Mouse (Mus musculus) brain, embryonic 18.5 days (tissue): ENCODE measurements around the gene Notum.

Source experiments
- DNase-seq: peaks from one replicate; pipeline ENCODE4 v3.0.0-alpha.2; 2012; ENCODE audit warnings: low read depth, low spot score

Notum gene

GRCm38 (mm10) chr11:120633520-120634343 lies 27.2 kb downstream of the Notum start, which contains the start of gene Mafg:
Gene Mafg (minus strand): TSS chr11:120633600.
- DNase-seq = peak; percentile 87

DNA sequence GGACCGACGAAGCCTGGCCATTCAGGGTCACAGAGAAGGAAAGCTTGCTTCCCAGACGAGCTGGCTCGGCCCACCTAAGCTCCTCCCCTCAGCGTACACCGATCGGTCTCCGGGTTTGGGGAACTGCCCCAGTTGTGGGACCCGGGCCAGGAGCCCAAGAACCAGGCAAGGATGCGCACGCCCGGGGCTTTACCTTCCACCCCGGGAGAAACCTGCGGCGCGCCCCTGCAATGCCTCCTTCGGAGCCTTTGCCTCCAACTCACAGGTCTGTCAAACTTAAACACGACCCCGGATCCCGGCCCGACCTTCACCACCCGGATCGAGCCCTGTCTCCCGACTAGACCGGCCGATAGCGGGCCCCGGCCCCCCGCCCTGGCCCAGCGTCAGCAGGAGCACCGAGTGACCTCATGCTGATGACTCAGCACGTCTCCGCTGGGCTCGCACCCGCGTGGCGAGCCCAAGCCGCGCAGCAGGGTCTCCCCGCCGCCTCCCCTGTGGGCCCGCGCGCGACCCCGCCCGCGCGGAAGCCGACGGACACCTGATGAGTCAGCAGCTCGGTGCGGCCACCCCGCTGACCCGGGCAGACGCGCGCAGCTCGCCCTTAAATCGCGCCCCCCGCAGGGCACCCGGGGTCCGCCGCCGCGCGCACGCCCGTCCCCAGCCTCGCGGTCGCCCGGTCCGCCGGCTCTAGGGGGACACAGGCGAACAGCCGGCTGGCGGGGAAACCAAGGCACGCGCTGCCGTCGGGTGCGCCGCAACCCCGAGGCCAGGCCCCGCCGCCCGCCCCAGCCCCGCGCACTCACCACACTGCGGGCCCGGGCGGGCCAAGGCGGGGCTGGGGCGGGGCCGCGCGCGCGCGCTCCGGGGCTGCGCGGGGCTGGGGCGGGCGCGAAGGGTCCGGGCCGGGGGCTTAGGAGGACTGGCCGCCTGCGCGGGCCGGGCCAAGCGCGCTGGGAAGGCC lies 28.1 kb downstream of the Notum start:
- no peak for DNase-seq

DNA sequence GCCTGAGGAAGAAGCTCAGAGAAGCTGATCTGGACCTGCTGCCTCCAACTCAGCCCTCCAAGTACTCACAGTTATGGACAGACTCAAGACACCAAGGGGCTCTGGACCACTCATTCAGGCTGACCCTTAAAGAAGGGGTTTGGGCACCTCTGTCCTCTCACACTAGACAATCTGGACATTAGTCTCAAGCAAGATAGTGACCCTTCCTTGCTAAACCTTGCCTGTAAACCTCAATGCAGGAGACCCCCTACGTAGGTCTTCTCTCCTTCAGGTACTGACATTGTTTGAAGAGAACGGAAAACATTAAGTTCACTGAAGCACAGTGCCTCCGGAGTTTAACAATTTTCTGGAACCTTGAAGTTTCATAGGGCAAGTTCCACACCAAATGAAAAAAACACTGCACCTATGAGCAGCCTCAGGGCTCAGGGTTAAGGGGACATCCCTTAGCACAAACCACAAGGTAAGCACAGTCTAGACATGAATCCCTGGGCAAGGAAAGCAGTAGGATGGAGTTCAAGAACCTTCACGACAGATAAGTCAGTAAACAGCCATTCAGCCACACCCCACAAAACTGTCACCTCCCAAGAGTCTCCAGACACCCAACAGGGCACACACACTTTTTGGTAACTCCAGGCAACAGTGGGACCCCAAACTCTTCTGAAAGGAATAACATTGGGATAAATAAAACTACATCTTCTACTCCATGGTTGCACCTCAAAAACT lies 29.1 kb downstream of the Notum start:
- DNase-seq = no peak

- no peak for DNase-seq
Observed at GRCm38 (mm10) chr11:120630881-120631725, 29.9 kb downstream of the Notum start.

DNA sequence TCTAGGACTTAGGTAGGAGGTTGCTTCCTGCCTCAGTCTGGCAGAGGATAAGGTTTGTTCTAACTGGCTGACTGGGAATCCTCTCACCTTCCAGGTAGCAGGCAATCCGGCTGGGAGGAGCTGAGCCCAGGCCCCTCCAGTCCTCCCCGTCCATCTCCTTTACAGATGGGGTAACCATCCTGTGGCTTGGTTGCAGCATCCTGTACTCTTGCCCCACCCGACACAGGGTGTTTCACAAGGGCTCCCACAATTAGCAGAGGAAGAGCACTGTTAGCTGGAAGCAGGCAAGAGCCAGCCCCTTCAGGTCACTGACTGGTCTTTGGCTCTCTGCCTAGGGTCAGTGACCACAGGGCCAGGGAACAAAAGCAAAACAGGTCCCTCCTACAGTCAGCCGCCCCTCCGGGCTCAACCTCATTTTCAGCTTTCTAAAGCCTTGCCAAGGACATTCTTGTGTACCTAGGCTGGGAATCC lies 30.5 kb downstream of the Notum start:
- DNase-seq = no peak

GRCm38 (mm10) chr11:120629911-120630310 lies 31.1 kb downstream of the Notum start:
- DNase-seq = no peak

GRCm38 (mm10) chr11:120629341-120629730 lies 31.6 kb downstream of the Notum start:
- DNase-seq = no peak

- no peak for DNase-seq
Observed at GRCm38 (mm10) chr11:120628601-120629340, 32.2 kb downstream of the Notum start.

DNA sequence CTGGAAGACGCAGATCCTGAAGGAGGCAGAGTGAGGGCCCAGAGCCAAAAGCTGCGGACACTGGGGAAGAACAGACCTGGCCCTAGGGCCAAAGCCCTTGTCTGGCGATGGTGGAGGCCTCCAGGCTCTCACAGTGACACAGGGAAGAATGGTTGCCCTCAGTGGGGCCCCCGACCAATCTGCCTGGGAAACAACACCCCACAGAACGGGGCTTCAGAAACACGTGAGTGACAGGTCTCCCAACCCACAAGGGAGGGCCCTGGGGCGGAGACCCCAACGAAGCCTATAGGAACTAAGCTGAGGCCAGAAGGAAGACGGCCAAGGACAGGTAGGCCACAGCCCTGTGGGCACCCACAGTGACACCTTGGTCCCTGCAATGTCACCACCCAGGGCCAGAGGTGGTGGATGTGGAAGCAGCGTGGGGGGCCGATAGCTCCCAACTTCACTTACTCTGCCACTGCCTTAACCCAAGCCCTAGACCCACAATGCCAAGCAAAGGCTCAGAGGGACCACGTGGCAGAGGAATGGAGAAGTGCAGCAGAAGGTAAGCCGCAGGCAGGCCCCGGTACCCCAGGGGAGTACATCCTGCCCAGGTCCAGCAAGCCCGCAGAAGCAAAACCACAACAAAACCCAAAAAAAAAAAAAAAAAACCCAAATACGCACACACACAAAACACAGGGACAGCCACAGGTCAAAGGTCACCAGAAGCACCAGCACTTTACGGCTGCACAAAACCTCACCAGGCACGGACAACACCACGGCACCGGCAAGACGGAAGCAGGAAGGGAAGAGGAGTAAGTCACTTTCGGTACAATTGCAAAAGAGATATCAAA lies 33.3 kb downstream of the Notum start:
- DNase-seq = no peak

DNA sequence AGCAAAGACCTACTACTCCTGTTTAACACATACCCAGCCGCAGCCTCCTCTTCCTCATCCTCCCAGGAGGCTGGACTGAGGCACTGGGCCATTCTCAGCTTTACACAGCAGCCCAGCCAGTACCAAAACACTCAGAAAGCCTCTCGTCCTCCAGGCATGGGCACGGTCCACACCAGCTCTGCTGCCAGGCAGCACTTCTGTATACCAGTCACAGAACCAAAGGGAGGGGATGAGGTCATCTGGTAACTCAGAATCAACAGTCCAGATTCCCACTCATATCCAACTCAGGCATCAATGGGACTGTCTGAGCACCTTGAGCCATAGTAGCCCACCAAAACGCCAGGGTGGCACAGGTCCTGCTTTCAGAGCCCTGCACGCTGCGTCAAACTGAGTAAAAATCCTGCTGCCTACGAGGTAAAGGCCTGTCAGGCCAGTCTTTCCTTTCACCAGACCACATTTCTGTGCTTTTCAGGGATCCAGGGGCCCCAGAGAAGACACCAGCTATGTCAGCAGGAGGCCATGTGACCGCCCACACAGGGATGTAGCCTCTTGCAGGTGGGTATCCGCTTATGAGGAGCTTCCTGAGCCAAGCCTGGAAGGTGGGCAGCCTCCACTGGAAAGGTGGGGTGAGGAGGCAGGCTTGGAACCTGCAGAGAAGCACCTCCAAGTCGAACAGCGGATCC lies 34.0 kb downstream of the Notum start:
- no peak for DNase-seq

DNA sequence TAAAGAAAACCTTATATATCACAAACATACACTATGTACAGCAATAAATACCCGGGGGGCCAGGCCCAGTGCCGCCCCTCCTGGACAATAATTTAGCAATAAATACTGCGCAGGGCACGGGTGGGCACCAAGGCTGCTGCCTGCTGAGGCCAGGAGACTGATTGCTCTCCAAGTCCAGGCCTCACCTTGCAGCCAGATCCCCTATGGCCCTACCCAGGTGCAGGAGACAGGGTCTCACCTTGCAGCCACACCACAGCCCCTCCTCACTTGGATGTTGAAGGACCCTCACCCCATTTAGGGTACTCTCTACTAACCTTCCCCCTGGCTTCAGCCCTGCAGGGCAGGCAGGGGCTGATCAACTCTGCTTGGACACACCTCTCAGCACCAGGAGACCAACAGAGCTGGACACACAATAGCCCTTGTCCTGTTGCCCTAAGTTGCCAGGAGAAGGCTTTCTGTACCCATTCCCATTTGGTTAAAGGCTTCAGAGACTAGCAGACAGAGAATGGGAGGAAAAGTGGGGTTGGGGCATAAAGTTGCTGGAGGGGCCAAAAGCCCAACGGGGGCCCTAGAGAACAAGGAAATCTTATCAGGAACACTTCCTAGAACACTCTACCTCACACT lies 35.7 kb downstream of the Notum start, which contains the start of gene Sirt7:
Sirt7 (minus strand) TSS at position 89 of the 624 bp plus-strand sequence.
- DNase-seq = no peak

- peak; percentile 67 for DNase-seq
Observed at GRCm38 (mm10) chr11:120624680-120625111, 36.3 kb downstream of the Notum start.

- DNase-seq = no peak
Observed at GRCm38 (mm10) chr11:120623961-120624679, 36.9 kb downstream of the Notum start.

DNA sequence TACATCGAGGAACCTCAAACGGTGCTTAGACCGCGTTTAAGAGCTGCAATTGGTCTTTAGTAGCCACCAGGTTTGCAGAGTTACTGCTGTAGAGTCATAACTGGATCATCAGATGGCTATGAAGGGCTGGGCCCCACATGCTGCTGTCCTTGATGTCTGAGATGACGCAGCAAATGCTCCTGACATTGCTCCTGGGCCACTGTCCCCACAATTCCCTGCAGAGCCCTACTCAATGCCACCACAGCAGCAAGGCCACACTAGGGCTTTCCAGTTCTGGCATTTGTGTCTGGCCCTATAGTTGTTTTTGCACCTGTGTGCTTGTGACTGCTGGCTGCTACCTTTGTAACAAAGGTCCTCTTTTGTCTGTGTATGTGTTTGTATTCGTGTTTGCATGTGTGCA lies 38.2 kb downstream of the Notum start:
- DNase-seq = no peak

DNA sequence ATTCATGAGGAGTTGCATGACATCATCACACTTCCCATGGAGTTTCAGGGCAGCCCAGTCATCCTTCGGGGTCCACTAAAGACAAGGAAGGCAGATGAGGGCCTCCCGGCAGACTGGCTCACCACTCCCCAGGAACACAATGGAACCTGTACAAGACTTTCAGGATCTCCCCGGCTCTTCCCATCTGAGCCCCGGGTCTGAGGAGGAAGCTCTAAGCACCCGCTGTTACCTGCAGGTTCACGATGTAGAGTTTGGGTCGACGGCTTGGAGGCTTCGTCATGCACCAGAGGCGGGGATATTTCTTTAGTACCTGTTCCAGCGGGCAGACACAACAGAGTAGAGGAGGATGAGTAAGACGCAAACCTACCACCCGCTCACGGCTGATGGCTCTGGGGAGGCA lies 40.8 kb downstream of the Notum start:
- no peak for DNase-seq

- no peak for DNase-seq
Observed at GRCm38 (mm10) chr11:120618619-120619535, 42.1 kb downstream of the Notum start.
